In genomic region chr4:65125341-65126332, GRCm38 (mm10) we compare ENCODE assay signal across 8 mouse cellular contexts. TPM values are rescaled to one million over a fixed set of nuclear protein-coding genes. Genes with fewer than 3 reads are reported as not detected.
DNase-seq lines count a peak whose midpoint lies in the region; ATAC-seq and TF ChIP-seq lines count a peak whose summit lies in the region.

No protein-coding gene starts in this region.

- H3K36me3 ChIP-seq in hindbrain, embryonic 11.5 days (ENCODE audit: control insufficient read depth, insufficient read depth, low read length): no peaks in the 10 kb centered on the region
- no peaks in the 10 kb centered on the region for H3K36me3 ChIP-seq in stomach, postnatal 0 days (ENCODE audit: control insufficient read depth, insufficient read depth, low read length)

- peak; percentile 65; the same call in 1 of the 2 replicates for TF ChIP-seq POLR2A in cerebellum, adult 2 months (IDR thresholded peaks at IDR 0.05; ENCODE audit: borderline replicate concordance, insufficient read depth, low read length)

- no peak for TF ChIP-seq CTCF in cerebellum, adult 2 months (IDR thresholded peaks at IDR 0.05; ENCODE audit: borderline replicate concordance, insufficient read depth, low read depth, low read length)
- no peak for TF ChIP-seq CTCF in stomach, postnatal 0 days (IDR thresholded peaks at IDR 0.05; ENCODE audit: low read depth)

- H3K9ac ChIP-seq in hindbrain, embryonic 11.5 days (ENCODE audit: low read depth, low read length): 0 out of 2 replicates have a peak overlapping the region, but pooled peaks have one; percentile 11
- H3K9ac ChIP-seq in stomach, postnatal 0 days (ENCODE audit: low read length): peak overlapping the region; percentile 72

- no peaks in the 10 kb centered on the region; the same call in 1 of the 2 replicates for H3K4me1 ChIP-seq in cerebellum, adult 2 months (ENCODE audit: control insufficient read depth, insufficient read depth, low read length)
- no peaks in the 10 kb centered on the region for H3K4me1 ChIP-seq in hindbrain, embryonic 11.5 days (replicated peaks; ENCODE audit: control insufficient read depth, insufficient read depth, low read length)
- H3K4me1 ChIP-seq in stomach, postnatal 0 days (replicated peaks; ENCODE audit: control insufficient read depth, insufficient read depth): peaks cover 2% of the 10 kb centered on the region; the same call in 1 of the 2 replicates

- peak; percentile 51 for DNase-seq in adrenal gland, adult 2 months
- DNase-seq in cerebellum, adult 2 months: peak; percentile 79
- DNase-seq in forelimb bud, embryonic 11.5 days (ENCODE audit: low read depth, low spot score): peak; percentile 52
- peak; percentile 75 for DNase-seq in hindbrain, embryonic 11.5 days (ENCODE audit: low spot score)
- peak; percentile 10 to 16 for DNase-seq in layer of hippocampus, postnatal 25 days (ENCODE audit: extremely low spot score in 1 of 2, low spot score in 1 of 2)
- DNase-seq in lung, postnatal 25 days (ENCODE audit: low spot score): peak; percentile 28
- peak; percentile 56 for DNase-seq in stomach, postnatal 0 days (ENCODE audit: low spot score)
- DNase-seq in thymus, adult 18-20 months: no peak

- H3K27me3 ChIP-seq in cerebellum, adult 2 months (ENCODE audit: control insufficient read depth, insufficient read depth, low read length): no peaks in the 10 kb centered on the region
- peaks cover 10% of the 10 kb centered on the region for H3K27me3 ChIP-seq in hindbrain, embryonic 11.5 days (ENCODE audit: control insufficient read depth, insufficient read depth, low read length)
- H3K27me3 ChIP-seq in stomach, postnatal 0 days (ENCODE audit: control insufficient read depth, insufficient read depth, low read length): no peaks in the 10 kb centered on the region

- no peak for TF ChIP-seq EP300 in stomach, postnatal 0 days (optimal IDR thresholded peaks at IDR 0.05)

- ATAC-seq in hindbrain, embryonic 11.5 days (ENCODE audit: low FRiP score): peak; percentile 26
- ATAC-seq in stomach, postnatal 0 days (ENCODE audit: low FRiP score, low TSS enrichment): peak; percentile 68; the same call in 1 of the 2 replicates

- peak overlapping the region; percentile 54 for H3K27ac ChIP-seq in cerebellum, adult 2 months (ENCODE audit: insufficient read depth, low read length)
- H3K27ac ChIP-seq in hindbrain, embryonic 11.5 days (ENCODE audit: low read depth, low read length): no peak overlapping the region
- H3K27ac ChIP-seq in stomach, postnatal 0 days (replicated peaks): peak overlapping the region; percentile 71

- peak overlapping the region; percentile 94 for H3K4me3 ChIP-seq in cerebellum, adult 2 months (replicated peaks; ENCODE audit: insufficient read depth, low read depth, low read length)
- peak overlapping the region; percentile 48 for H3K4me3 ChIP-seq in hindbrain, embryonic 11.5 days (ENCODE audit: low read depth, low read length)
- peak overlapping the region; percentile 58 for H3K4me3 ChIP-seq in stomach, postnatal 0 days (ENCODE audit: low read depth, low read length)

- WGBS in cerebellum, adult 2 months: under 1% methylated on average over 30 of the region's 30 CpGs
- WGBS in hindbrain, embryonic 11.5 days: under 1% methylated on average over 27 of the region's 30 CpGs
- WGBS in stomach, postnatal 0 days: under 1% methylated on average over 30 of the region's 30 CpGs

- no peaks in the 10 kb centered on the region for H3K9me3 ChIP-seq in hindbrain, embryonic 11.5 days (ENCODE audit: control insufficient read depth, low read length)
- no peaks in the 10 kb centered on the region for H3K9me3 ChIP-seq in stomach, postnatal 0 days (ENCODE audit: control insufficient read depth, low read length)

- H3K4me2 ChIP-seq in hindbrain, embryonic 11.5 days (replicated peaks; ENCODE audit: low read depth, low read length): peak overlapping the region; percentile 92
- peak overlapping the region; percentile 82 for H3K4me2 ChIP-seq in stomach, postnatal 0 days (replicated peaks; ENCODE audit: low read depth)

RNA-seq across cellular contexts. Expression of gene Pappa, which starts 1.7 kb away (rescaled TPM):
- total RNA-seq in adrenal gland, adult 2 months (2021): under 1 TPM; 0.37 to 0.45 TPM
- 0.02 and 0.07 TPM in 2 replicates for polyA plus RNA-seq in adrenal gland, adult 2 months (2012; rRNA removed)
- 2.0 and 2.5 TPM in 2 replicates for polyA plus RNA-seq in cerebellum, adult 2 months (2012; rRNA removed)
- polyA plus RNA-seq in hindbrain, embryonic 11.5 days (2014; fragmentation: Nextera tagmentation; extraction: Ambion mirVana): 0.84 and 1.1 TPM in 2 replicates
- total RNA-seq in layer of hippocampus, postnatal 25 days (2021): 1 to 10 TPM; 1.1 to 1.2 TPM
- 0.62 and 0.72 TPM in 2 replicates for polyA plus RNA-seq in stomach, postnatal 0 days (2015; fragmentation: Nextera tagmentation; extraction: Ambion mirVana)

Comparison
In these comparisons a context has a peak if more than half of its experiments do, and no peak if none do; other contexts are left out.
1. DNase-seq: peak in adrenal gland, adult 2 months (single experiment), cerebellum, adult 2 months (2 of 2), forelimb bud, embryonic 11.5 days (single experiment), hindbrain, embryonic 11.5 days (single experiment), layer of hippocampus, postnatal 25 days (2 of 2), lung, postnatal 25 days (single experiment) and stomach, postnatal 0 days (single experiment); none in thymus, adult 18-20 months (0 of 2).
2. Peak in every context shown above with its lines, with median percentiles within 50 percentile points of each other: H3K4me3 ChIP-seq.